Mouse (Mus musculus): ENCODE results near the gene Crybb3. TPM values are rescaled to one million over a fixed set of nuclear protein-coding genes. Genes with fewer than 3 reads are reported as not detected.
A peak's percentile ranks its signal among the peaks of the same experiment; 100 is the strongest.
"Not testable (repeated sequence)": the region's sequence is repeated elsewhere in the genome, so short reads cannot be mapped to it uniquely, and the experiment has no call there.

Gene Crybb3
- total RNA-seq, 2 experiments from 2014 or later = 0.79 to 1.0 TPM

- H3K27ac ChIP-seq = peak overlapping the region; percentile 96
- TF ChIP-seq CTCF (IDR thresholded peaks at IDR 0.05) = no peak
- peak; percentile 85 for DNase-seq
These were observed 33.2 kb upstream of the Crybb3 start for GRCm38 (mm10) chr5:113114264-113115225.

GRCm38 (mm10) chr5:113113120-113113519, 31.7 kb upstream of the Crybb3 start:
- TF ChIP-seq CTCF (IDR thresholded peaks at IDR 0.05) = no peak
- intact Hi-C loops (cut with DNase I) = no loop called here
- no peak overlapping the region for H3K4me3 ChIP-seq
- no peak for DNase-seq
- peak overlapping the region; percentile 96 for H3K27ac ChIP-seq

More at GRCm38 (mm10) chr5:113114264-113115225, 33.2 kb upstream of the Crybb3 start:
- H3K4me3 ChIP-seq = peak overlapping the region; percentile 53
- intact Hi-C loops (cut with DNase I) = no loop called here

- H3K27ac ChIP-seq = peak overlapping the region; percentile 51; the same call in 1 of the 2 replicates
- no peak for DNase-seq
- intact Hi-C loops (cut with DNase I) = no loop called here
- no peak overlapping the region for H3K4me3 ChIP-seq
- no peak for TF ChIP-seq CTCF (IDR thresholded peaks at IDR 0.05)
These were observed 30.0 kb upstream of the Crybb3 start for GRCm38 (mm10) chr5:113111336-113111735.

- intact Hi-C loops (cut with DNase I) = no loop called here
- Histone ChIP-seq H3K27ac (peak overlapping the region; percentile 61), H3K4me3 (no peak overlapping the region)
- DNase-seq = no peak
- no peak for TF ChIP-seq CTCF (IDR thresholded peaks at IDR 0.05)
These were observed 29.5 kb upstream of the Crybb3 start for GRCm38 (mm10) chr5:113110929-113111328.

GRCm38 (mm10) chr5:113109651-113110050, 28.3 kb upstream of the Crybb3 start:
- not testable (repeated sequence) for DNase-seq

GRCm38 (mm10) chr5:113108165-113108764, 26.9 kb upstream of the Crybb3 start:
- Histone ChIP-seq H3K27ac (peak overlapping the region; percentile 87), H3K4me3 (no peak overlapping the region)
- no peak for TF ChIP-seq CTCF (IDR thresholded peaks at IDR 0.05)
- peak; percentile 43 for DNase-seq
- intact Hi-C loops (cut with DNase I) = loop anchor here (2.0 kb wide), 1 partner anchor 31 kb away; no protein-coding TSS in a partner anchor

More at GRCm38 (mm10) chr5:113109651-113110050, 28.3 kb upstream of the Crybb3 start:
- TF ChIP-seq CTCF (IDR thresholded peaks at IDR 0.05) = peak; percentile 74
- intact Hi-C loops (cut with DNase I) = loop anchor here (2.0 kb wide), 1 partner anchor 29 kb away; no protein-coding TSS in a partner anchor
- not testable (repeated sequence) for H3K4me3 ChIP-seq
- H3K27ac ChIP-seq = peak overlapping the region; percentile 13; the same call in 1 of the 2 replicates

- TF ChIP-seq CTCF (IDR thresholded peaks at IDR 0.05) = no peak
- Histone ChIP-seq H3K4me3 (no peak overlapping the region), H3K27ac (peak overlapping the region; percentile 87)
- intact Hi-C loops (cut with DNase I) = loop anchor here (2.0 kb wide), 1 partner anchor 31 kb away; no protein-coding TSS in a partner anchor
- peak; percentile 57 for DNase-seq
These were observed 26.3 kb upstream of the Crybb3 start for GRCm38 (mm10) chr5:113107709-113108108.

GRCm38 (mm10) chr5:113106594-113106993, 25.2 kb upstream of the Crybb3 start:
- Histone ChIP-seq H3K27ac (peak overlapping the region; percentile 87), H3K4me3 (0 out of 2 replicates have a peak overlapping the region, but pooled peaks have one; percentile 13)
- intact Hi-C loops (cut with DNase I) = no loop called here
- no peak for TF ChIP-seq CTCF (IDR thresholded peaks at IDR 0.05)
- DNase-seq = peak; percentile 76

GRCm38 (mm10) chr5:113105481-113105880, 24.1 kb upstream of the Crybb3 start:
- H3K27ac ChIP-seq = peak overlapping the region; percentile 87
- TF ChIP-seq CTCF (IDR thresholded peaks at IDR 0.05) = no peak

GRCm38 (mm10) chr5:113105035-113105434, 23.7 kb upstream of the Crybb3 start:
- TF ChIP-seq CTCF (IDR thresholded peaks at IDR 0.05) = no peak

More at GRCm38 (mm10) chr5:113105481-113105880, 24.1 kb upstream of the Crybb3 start:
- intact Hi-C loops (cut with DNase I) = no loop called here
- no peak overlapping the region for H3K4me3 ChIP-seq
- DNase-seq = peak; percentile 45

GRCm38 (mm10) chr5:113102455-113102854, 21.1 kb upstream of the Crybb3 start:
- intact Hi-C loops (cut with DNase I) = no loop called here

More at GRCm38 (mm10) chr5:113105035-113105434, 23.7 kb upstream of the Crybb3 start:
- no peak overlapping the region for H3K4me3 ChIP-seq
- peak overlapping the region; percentile 87 for H3K27ac ChIP-seq
- DNase-seq = peak; percentile 57
- intact Hi-C loops (cut with DNase I) = no loop called here

GRCm38 (mm10) chr5:113101457-113101856, 20.1 kb upstream of the Crybb3 start:
- DNase-seq = no peak
- intact Hi-C loops (cut with DNase I) = loop anchor here (2.0 kb wide), 1 partner anchor 125 kb away; the partner anchor contains the start of gene Tmem211
- H3K4me3 ChIP-seq = no peak overlapping the region
- no peak for TF ChIP-seq CTCF (IDR thresholded peaks at IDR 0.05)
- no peak overlapping the region for H3K27ac ChIP-seq

More at GRCm38 (mm10) chr5:113102455-113102854, 21.1 kb upstream of the Crybb3 start:
- Histone ChIP-seq H3K27ac (no peak overlapping the region), H3K4me3 (no peak overlapping the region)
- DNase-seq = no peak
- TF ChIP-seq CTCF (IDR thresholded peaks at IDR 0.05) = no peak
